Mouse (Mus musculus) embryo, embryonic 11.5 days (tissue): ENCODE data around the gene Gm47996.
"Not testable (repeated sequence)": the region's sequence is repeated elsewhere in the genome, so short reads cannot be mapped to it uniquely, and the experiment has no call there.

Experiments used
- DNase-seq: peaks from one replicate; pipeline ENCODE4 v3.0.0-alpha.2; 2012; ENCODE audit warnings: low read depth, low spot score

Gm47996 gene

GRCm38 (mm10) chr1:151208493-151208892 lies 1.4 kb upstream of the Gm47996 start:
- DNase-seq = not testable (repeated sequence)

GRCm38 (mm10) chr1:151208944-151209343 lies 987 bp upstream of the Gm47996 start:
- not testable (repeated sequence) for DNase-seq

- DNase-seq = not testable (repeated sequence)
Observed at GRCm38 (mm10) chr1:151211666-151212065, 1.7 kb downstream of the Gm47996 start.

GRCm38 (mm10) chr1:151214862-151215261 lies 4.9 kb downstream of the Gm47996 start:
- no peak for DNase-seq

- DNase-seq = no peak
Observed at GRCm38 (mm10) chr1:151215985-151216384, 6.1 kb downstream of the Gm47996 start.

- no peak for DNase-seq
Observed at GRCm38 (mm10) chr1:151216417-151216816, 6.5 kb downstream of the Gm47996 start.

- no peak for DNase-seq
Observed at GRCm38 (mm10) chr1:151219045-151219444, 9.1 kb downstream of the Gm47996 start.

GRCm38 (mm10) chr1:151220098-151220497 lies 10.2 kb downstream of the Gm47996 start:
- DNase-seq = no peak

- DNase-seq = no peak
Observed at GRCm38 (mm10) chr1:151222561-151223267, 12.8 kb downstream of the Gm47996 start.

- no peak for DNase-seq
Observed at GRCm38 (mm10) chr1:151223377-151223776, 13.4 kb downstream of the Gm47996 start.

- no peak for DNase-seq
Observed at GRCm38 (mm10) chr1:151224536-151224935, 14.6 kb downstream of the Gm47996 start.

GRCm38 (mm10) chr1:151227506-151227905 lies 17.6 kb downstream of the Gm47996 start:
- no peak for DNase-seq

- DNase-seq = no peak
Observed at GRCm38 (mm10) chr1:151228320-151228989, 18.5 kb downstream of the Gm47996 start.

- DNase-seq = no peak
Observed at GRCm38 (mm10) chr1:151232346-151232745, 22.4 kb downstream of the Gm47996 start.

GRCm38 (mm10) chr1:151233756-151234155 lies 23.8 kb downstream of the Gm47996 start:
- DNase-seq = no peak

- DNase-seq = no peak
Observed at GRCm38 (mm10) chr1:151235574-151235973, 25.6 kb downstream of the Gm47996 start.

- no peak for DNase-seq
Observed at GRCm38 (mm10) chr1:151236141-151236930, 26.4 kb downstream of the Gm47996 start.

- no peak for DNase-seq
Observed at GRCm38 (mm10) chr1:151237780-151238179, 27.8 kb downstream of the Gm47996 start.

- DNase-seq = no peak
Observed at GRCm38 (mm10) chr1:151243332-151243731, 33.4 kb downstream of the Gm47996 start.

GRCm38 (mm10) chr1:151244013-151244412 lies 34.1 kb downstream of the Gm47996 start:
- DNase-seq = no peak

GRCm38 (mm10) chr1:151244761-151245160 lies 34.8 kb downstream of the Gm47996 start:
- no peak for DNase-seq

- DNase-seq = no peak
Observed at GRCm38 (mm10) chr1:151245165-151245564, 35.2 kb downstream of the Gm47996 start.
